Comparison of ENCODE assay signal across 12 mouse cellular contexts in genomic region chr13:94059373-94059772, GRCm38 (mm10). TPM values are rescaled to one million over a fixed set of nuclear protein-coding genes. Genes with fewer than 3 reads are reported as not detected.
DNase-seq lines count a peak whose midpoint lies in the region; ATAC-seq and TF ChIP-seq lines count a peak whose summit lies in the region.
"Had no signal": no experiment of that assay in that cellular context is flagged by ENCODE, and none has a peak within 500 bp of the region (broad histone marks: within the 10 kb centered on the region; RNA-seq: fewer than 3 reads in every experiment).

No protein-coding gene starts in this region.

- H3K9me3 ChIP-seq in heart, embryonic 11.5 days (replicated peaks; ENCODE audit: control insufficient read depth, low read length) = peaks cover 2% of the 10 kb centered on the region; the same call in 1 of the 2 replicates
- H3K9me3 ChIP-seq in kidney, embryonic 16.5 days (ENCODE audit: low read length) = no peaks in the 10 kb centered on the region
- no peaks in the 10 kb centered on the region for H3K9me3 ChIP-seq in hindbrain, embryonic 15.5 days
- H3K9me3 ChIP-seq: neural tube, embryonic 12.5 days had no signal

- no peak for DNase-seq in heart, adult 11 months
- no peak for DNase-seq in kidney, adult 2 months
- DNase-seq in layer of hippocampus, adult 18-20 months (ENCODE audit: low spot score in 2 of 2) = no peak
- DNase-seq: cerebellum, adult 11 months; right cerebral cortex, adult 18-20 months had no signal

- no peaks in the 10 kb centered on the region for H3K27me3 ChIP-seq in heart, embryonic 11.5 days (ENCODE audit: control insufficient read depth, insufficient read depth, low read length)
- H3K27me3 ChIP-seq in kidney, embryonic 16.5 days (ENCODE audit: insufficient read depth, low read length) = no peaks in the 10 kb centered on the region
- peaks cover 2% of the 10 kb centered on the region; the same call in 1 of the 2 replicates for H3K27me3 ChIP-seq in kidney, adult 2 months (replicated peaks; ENCODE audit: control insufficient read depth, insufficient read depth, low read length)
- H3K27me3 ChIP-seq in C2C12 (ENCODE audit: control insufficient read depth, insufficient read depth, insufficient read length) = no peaks in the 10 kb centered on the region
- peaks cover 43% of the 10 kb centered on the region for H3K27me3 ChIP-seq in hindbrain, embryonic 15.5 days

- H3K9ac ChIP-seq in heart, embryonic 11.5 days (ENCODE audit: low read depth, low read length) = no peak overlapping the region
- peak overlapping the region; percentile 95; the same call in 1 of the 2 replicates for H3K9ac ChIP-seq in kidney, embryonic 16.5 days (replicated peaks; ENCODE audit: low read length)
- no peak overlapping the region for H3K9ac ChIP-seq in hindbrain, embryonic 15.5 days
- H3K9ac ChIP-seq: neural tube, embryonic 12.5 days had no signal

- no peak for ATAC-seq in heart, embryonic 11.5 days (replicated peaks; ENCODE audit: insufficient number of reproducible peaks, low FRiP score, low TSS enrichment)
- no peak for ATAC-seq in kidney, embryonic 16.5 days (ENCODE audit: low FRiP score, low TSS enrichment)
- ATAC-seq in hindbrain, embryonic 15.5 days (ENCODE audit: low FRiP score, low read depth) = no peak
- ATAC-seq in activated CD4-positive, CD25-positive, alpha-beta regulatory T cell, adult 4 months = no peak

- peaks cover 29% of the 10 kb centered on the region for H3K4me1 ChIP-seq in heart, embryonic 11.5 days (ENCODE audit: control insufficient read depth, insufficient read depth, low read length)
- peaks cover 52% of the 10 kb centered on the region for H3K4me1 ChIP-seq in kidney, embryonic 16.5 days (ENCODE audit: insufficient read depth, low read length)
- H3K4me1 ChIP-seq in kidney, adult 2 months (ENCODE audit: control insufficient read depth, insufficient read depth, low read length) = peaks cover 16% of the 10 kb centered on the region
- peaks cover 29% of the 10 kb centered on the region for H3K4me1 ChIP-seq in hindbrain, embryonic 15.5 days (replicated peaks)

- no peak for TF ChIP-seq POLR2A in kidney, adult 2 months (IDR thresholded peaks at IDR 0.05; ENCODE audit: low read depth, low read length)

- H3K27ac ChIP-seq in heart, embryonic 11.5 days (ENCODE audit: low read depth, low read length) = no peak overlapping the region
- H3K27ac ChIP-seq in kidney, embryonic 16.5 days (ENCODE audit: low read length) = 0 out of 2 replicates have a peak overlapping the region, but pooled peaks have one; percentile 1
- no peak overlapping the region for H3K27ac ChIP-seq in kidney, adult 2 months (ENCODE audit: insufficient read depth, low read depth, low read length)
- H3K27ac ChIP-seq in hindbrain, embryonic 15.5 days (replicated peaks) = no peak overlapping the region
- H3K27ac ChIP-seq: macrophage; neural tube, embryonic 12.5 days had no signal

- H3K4me2 ChIP-seq in heart, embryonic 11.5 days = peak overlapping the region; percentile 71; the same call in 1 of the 2 replicates
- H3K4me2 ChIP-seq in kidney, embryonic 16.5 days (replicated peaks; ENCODE audit: low read depth, low read length) = peak overlapping the region; percentile 76
- peak overlapping the region; percentile 100; the same call in 1 of the 2 replicates for H3K4me2 ChIP-seq in hindbrain, embryonic 15.5 days

- H3K79me3 ChIP-seq in C2C12 (ENCODE audit: low read depth) = peaks cover 47% of the 10 kb centered on the region

- no peak overlapping the region for H3ac ChIP-seq in C2C12 (ENCODE audit: control insufficient read depth, insufficient read length, low read depth)

- H3K36me3 ChIP-seq in heart, embryonic 11.5 days (ENCODE audit: control insufficient read depth, insufficient read depth, low read length) = no peaks in the 10 kb centered on the region
- H3K36me3 ChIP-seq in kidney, embryonic 16.5 days (ENCODE audit: insufficient read depth, low read length) = peaks cover 5% of the 10 kb centered on the region; the same call in 1 of the 2 replicates
- no peaks in the 10 kb centered on the region for H3K36me3 ChIP-seq in kidney, adult 2 months (ENCODE audit: control insufficient read depth, insufficient read depth, low read length)
- H3K36me3 ChIP-seq in C2C12 (ENCODE audit: control insufficient read depth, insufficient read depth) = peaks cover 16% of the 10 kb centered on the region
- H3K36me3 ChIP-seq in hindbrain, embryonic 15.5 days = no peaks in the 10 kb centered on the region
- H3K36me3 ChIP-seq: neural tube, embryonic 12.5 days had no signal

- WGBS in heart, embryonic 11.5 days (ENCODE audit: insufficient replicate concordance) = 80% methylated on average over 4 of the region's 4 CpGs
- 82% methylated on average over 4 of the region's 4 CpGs for WGBS in kidney, embryonic 16.5 days
- 87% methylated on average over 4 of the region's 4 CpGs for WGBS in kidney, adult 2 months
- WGBS in hindbrain, embryonic 15.5 days = 90% methylated on average over 4 of the region's 4 CpGs

- H3K4me3 ChIP-seq in heart, embryonic 11.5 days (ENCODE audit: low read depth, low read length) = no peak overlapping the region
- H3K4me3 ChIP-seq in kidney, embryonic 16.5 days (ENCODE audit: low read length) = peak overlapping the region; percentile 89
- no peak overlapping the region for H3K4me3 ChIP-seq in kidney, adult 2 months (ENCODE audit: insufficient read depth, low read depth, low read length)
- H3K4me3 ChIP-seq in C2C12 (ENCODE audit: insufficient read depth, poor library complexity, severe bottlenecking) = peak overlapping the region; percentile 88
- H3K4me3 ChIP-seq in hindbrain, embryonic 15.5 days = no peak overlapping the region
- H3K4me3 ChIP-seq: neural tube, embryonic 12.5 days had no signal

- no peak for TF ChIP-seq CTCF in kidney, adult 2 months (conservative IDR thresholded peaks at IDR 0.05; ENCODE audit: insufficient read depth, insufficient read length, low read depth, low read length)
- TF ChIP-seq CTCF in C2C12 (IDR thresholded peaks at IDR 0.05; ENCODE audit: control insufficient read depth, insufficient read depth, insufficient read length) = no peak

- H3K79me2 ChIP-seq in C2C12 (ENCODE audit: control insufficient read depth, insufficient read depth) = peaks cover 64% of the 10 kb centered on the region

TF ChIP-seq in C2C12, 6 proteins besides CTCF, POLR2A, EP300 and RAD21:
- TF ChIP-seq MYOG (IDR thresholded peaks at IDR 0.05; ENCODE audit: control insufficient read depth, extremely low read depth, insufficient read length) (no peak), USF1 (IDR thresholded peaks at IDR 0.05; ENCODE audit: low read depth) (no peak), MYOD1 (IDR thresholded peaks at IDR 0.05; ENCODE audit: control insufficient read depth, insufficient read length, low read depth) (no peak), MAX (IDR thresholded peaks at IDR 0.05) (no peak), CEBPB (IDR thresholded peaks at IDR 0.05; ENCODE audit: low read depth) (no peak), FOSL1 (IDR thresholded peaks at IDR 0.05; ENCODE audit: insufficient read depth, low read length, poor library complexity, severe bottlenecking) (no peak)

RNA-seq across cellular contexts. Expression of gene Lhfpl2, which starts 1.8 kb away (rescaled TPM):
- polyA plus RNA-seq in heart, embryonic 11.5 days (2014; fragmentation: Nextera tagmentation; extraction: Ambion mirVana) = 18.5 and 24.8 TPM in 2 replicates
- polyA plus RNA-seq in kidney, embryonic 16.5 days (2015; fragmentation: Nextera tagmentation; extraction: Ambion mirVana) = 91.2 and 96.0 TPM in 2 replicates
- 11.3 and 17.9 TPM in 2 replicates for polyA plus RNA-seq in kidney, adult 2 months (2012; rRNA removed)
- 15.5 TPM for polyA plus RNA-seq in C2C12 (2012; fragmentation: generic; extraction: Trizol)
- polyA plus RNA-seq in hindbrain, embryonic 15.5 days (2015; fragmentation: Nextera tagmentation; extraction: Ambion mirVana) = 20.0 and 21.0 TPM in 2 replicates
- polyA plus RNA-seq in activated CD4-positive, CD25-positive, alpha-beta regulatory T cell, adult 4 months (2017; shearing (Covaris generic)) = not detected
- total RNA-seq in layer of hippocampus, adult 18-20 months (2021) = 10 to 100 TPM; 25.2 to 27.3 TPM

Comparison
In these comparisons a context has a peak if more than half of its experiments do, and no peak if none do; other contexts are left out.
1. H3K4me3 ChIP-seq: peak in kidney, embryonic 16.5 days (single experiment) and C2C12 (single experiment); none in heart, embryonic 11.5 days (single experiment), kidney, adult 2 months (single experiment) and hindbrain, embryonic 15.5 days (single experiment).
2. RNA of gene Lhfpl2, which starts 1.8 kb away (polyA plus RNA-seq): 91.2 to 96.0 TPM in kidney, embryonic 16.5 days, 20.0 to 21.0 TPM in hindbrain, embryonic 15.5 days, 18.5 to 24.8 TPM in heart, embryonic 11.5 days, 15.5 TPM in C2C12 (single experiment) and 11.3 to 17.9 TPM in kidney, adult 2 months; not detected in activated CD4-positive, CD25-positive, alpha-beta regulatory T cell, adult 4 months; every median in the first group is over 10 times any median in the second.
3. Peak in every context shown above with its lines, with median percentiles within 50 percentile points of each other: H3K4me2 ChIP-seq.